20 mouse cellular contexts compared by ENCODE assay signal in genomic region chr7:89605589-89606536, GRCm38 (mm10). TPM values are rescaled to one million over a fixed set of nuclear protein-coding genes. Genes with fewer than 3 reads are reported as not detected.
DNase-seq lines count a peak whose midpoint lies in the region; ATAC-seq lines count a peak whose summit lies in the region.
"Had no signal": no experiment of that assay in that cellular context is flagged by ENCODE, and none has a peak within 500 bp of the region (broad histone marks: within the 10 kb centered on the region; RNA-seq: fewer than 3 reads in every experiment).

No protein-coding gene starts in this region.

- ATAC-seq in kidney, embryonic 15.5 days (replicated peaks; ENCODE audit: low FRiP score) = 0 out of 2 replicates have a peak, but pooled peaks have one; percentile 40
- ATAC-seq in midbrain, embryonic 15.5 days (replicated peaks) = 0 out of 2 replicates have a peak, but pooled peaks have one; percentile 65
- ATAC-seq: forebrain, embryonic 13.5 days had no signal

- intact Hi-C loops in left cerebral cortex, postnatal 36 days (cut with DNase I) = no loop called here

- no peaks in the 10 kb centered on the region for H3K36me3 ChIP-seq in kidney, embryonic 15.5 days
- no peaks in the 10 kb centered on the region for H3K36me3 ChIP-seq in midbrain, embryonic 15.5 days (replicated peaks)
- no peaks in the 10 kb centered on the region for H3K36me3 ChIP-seq in midbrain, embryonic 10.5 days
- H3K36me3 ChIP-seq: embryonic facial prominence, embryonic 15.5 days; heart, embryonic 10.5 days had no signal

- whole genome bisulfite sequencing in kidney, embryonic 15.5 days = 82% methylated on average over 8 of the region's 8 CpGs
- WGBS in midbrain, embryonic 15.5 days = 70% methylated on average over 8 of the region's 8 CpGs
- WGBS in midbrain, embryonic 10.5 days = 81% methylated on average over 8 of the region's 8 CpGs

- no peak overlapping the region for H3K4me2 ChIP-seq in kidney, embryonic 15.5 days
- H3K4me2 ChIP-seq in midbrain, embryonic 15.5 days = no peak overlapping the region
- H3K4me2 ChIP-seq: embryonic facial prominence, embryonic 15.5 days; forebrain, embryonic 13.5 days had no signal

- DNase-seq in kidney, postnatal 25 days = no peak
- no peak for DNase-seq in midbrain, embryonic 10.5 days (ENCODE audit: low spot score)
- DNase-seq in fat pad, adult 2 months (ENCODE audit: extremely low read depth, low read depth, low spot score) = peak; percentile 92
- DNase-seq in left cerebral cortex, postnatal 36 days (ENCODE audit: low spot score in 2 of 2) = no peak
- no peak for DNase-seq in thymus, adult 18-20 months
- DNase-seq: adrenal gland, adult 2 months; B cell, adult 2 months; cerebellum, adult 9-10 months; kidney, adult 11 months; kidney, postnatal 4 days; liver; lung, postnatal 10 days; thymus, postnatal 4 days had no signal

- H3K4me1 ChIP-seq in kidney, embryonic 15.5 days = no peaks in the 10 kb centered on the region
- H3K4me1 ChIP-seq in midbrain, embryonic 15.5 days = no peaks in the 10 kb centered on the region
- H3K4me1 ChIP-seq in midbrain, embryonic 10.5 days = no peaks in the 10 kb centered on the region
- H3K4me1 ChIP-seq: embryonic facial prominence, embryonic 15.5 days; forebrain, embryonic 13.5 days; heart, embryonic 10.5 days had no signal

- peak overlapping the region; percentile 48; the same call in 1 of the 2 replicates for H3K27ac ChIP-seq in kidney, embryonic 15.5 days
- no peak overlapping the region for H3K27ac ChIP-seq in midbrain, embryonic 15.5 days
- H3K27ac ChIP-seq in midbrain, embryonic 10.5 days (replicated peaks) = no peak overlapping the region
- H3K27ac ChIP-seq: embryonic facial prominence, embryonic 15.5 days; forebrain, embryonic 13.5 days; heart, embryonic 10.5 days had no signal

- H3K27me3 ChIP-seq in kidney, embryonic 15.5 days = no peaks in the 10 kb centered on the region
- no peaks in the 10 kb centered on the region for H3K27me3 ChIP-seq in midbrain, embryonic 15.5 days (replicated peaks)
- H3K27me3 ChIP-seq in midbrain, embryonic 10.5 days (ENCODE audit: low read depth, poor library complexity, severe bottlenecking) = no peaks in the 10 kb centered on the region
- H3K27me3 ChIP-seq: embryonic facial prominence, embryonic 15.5 days; forebrain, embryonic 13.5 days had no signal

- no peaks in the 10 kb centered on the region for H3K9me3 ChIP-seq in kidney, embryonic 15.5 days (replicated peaks)
- no peaks in the 10 kb centered on the region for H3K9me3 ChIP-seq in midbrain, embryonic 15.5 days
- H3K9me3 ChIP-seq in midbrain, embryonic 10.5 days (replicated peaks) = no peaks in the 10 kb centered on the region
- H3K9me3 ChIP-seq: embryonic facial prominence, embryonic 15.5 days; forebrain, embryonic 13.5 days; heart, embryonic 10.5 days had no signal

- H3K4me3 ChIP-seq in kidney, embryonic 15.5 days (replicated peaks) = no peak overlapping the region
- no peak overlapping the region for H3K4me3 ChIP-seq in midbrain, embryonic 15.5 days
- no peak overlapping the region for H3K4me3 ChIP-seq in midbrain, embryonic 10.5 days
- H3K4me3 ChIP-seq: embryonic facial prominence, embryonic 15.5 days; forebrain, embryonic 13.5 days; heart, embryonic 10.5 days had no signal

- H3K9ac ChIP-seq in kidney, embryonic 15.5 days = no peak overlapping the region
- no peak overlapping the region for H3K9ac ChIP-seq in midbrain, embryonic 15.5 days
- H3K9ac ChIP-seq: embryonic facial prominence, embryonic 15.5 days; forebrain, embryonic 13.5 days had no signal

RNA-seq across cellular contexts. Expression of gene Me3, which starts 26.3 kb away (rescaled TPM):
- 11.4 and 12.1 TPM in 2 replicates for polyA plus RNA-seq in kidney, embryonic 15.5 days (2015; fragmentation: Nextera tagmentation; extraction: Ambion mirVana)
- polyA plus RNA-seq in midbrain, embryonic 15.5 days (2015; fragmentation: Nextera tagmentation; extraction: Ambion mirVana) = 9.0 and 11.2 TPM in 2 replicates
- 1.1 and 1.3 TPM in 2 replicates for polyA plus RNA-seq in midbrain, embryonic 10.5 days (2016; fragmentation: Nextera tagmentation; extraction: Ambion mirVana)
- 100 to 1,000 TPM; 103 TPM for total RNA-seq in left cerebral cortex, postnatal 36 days (2021)
- total RNA-seq: megakaryocyte, adult 5-6 weeks; monocyte, adult 5-6 weeks had no signal
